In genomic region chr14:48159401-48159800, GRCm38 (mm10) we compare ENCODE assay signal across 16 mouse cellular contexts.
"Had no signal": no experiment of that assay in that cellular context is flagged by ENCODE, and none has a peak within 500 bp of the region (broad histone marks: within the 10 kb centered on the region; RNA-seq: fewer than 3 reads in every experiment).

No protein-coding gene starts in this region.

- H3K27me3 ChIP-seq: limb, embryonic 12.5 days; liver, embryonic 15.5 days; megakaryocyte, embryonic 14.5 days; stomach, embryonic 15.5 days had no signal

- H3K9me3 ChIP-seq: limb, embryonic 12.5 days; liver, embryonic 15.5 days; stomach, embryonic 15.5 days had no signal

- H3K9ac ChIP-seq: limb, embryonic 12.5 days; liver, embryonic 15.5 days; stomach, embryonic 15.5 days had no signal

- H3K27ac ChIP-seq: layer of hippocampus, adult 2 months; limb, embryonic 12.5 days; liver, embryonic 15.5 days; macrophage; stomach, embryonic 15.5 days had no signal

- H3K36me3 ChIP-seq: liver, embryonic 15.5 days; stomach, embryonic 15.5 days had no signal

- H3K4me3 ChIP-seq: layer of hippocampus, adult 2 months; limb, embryonic 12.5 days; liver, embryonic 15.5 days; megakaryocyte, embryonic 14.5 days; stomach, embryonic 15.5 days had no signal

- ATAC-seq: inflammation-experienced regulatory T-cells, adult 6 months; intestine, postnatal 0 days had no signal

- H3K4me2 ChIP-seq: limb, embryonic 12.5 days; liver, embryonic 11.5 days; liver, embryonic 15.5 days; stomach, embryonic 15.5 days had no signal

- DNase-seq: kidney, postnatal 4 days; lung, adult 2 months; lung, postnatal 10 days; midbrain, embryonic 14.5 days; right cerebral cortex, postnatal 14 days; thymus, adult 2 months; thymus, postnatal 25 days had no signal

- H3K4me1 ChIP-seq: liver, embryonic 15.5 days; megakaryocyte, embryonic 14.5 days had no signal
